Mouse (Mus musculus) G1E (cell line): ENCODE data around the gene Gpr107.

ENCODE experiments used
- CTCF ChIP-seq: IDR thresholded peaks from 2 replicates; pipeline ENCODE4 v1.5.1; 2012; ENCODE audit warnings: low read depth, low read length, inconsistent platforms, mixed read lengths
- GATA1 ChIP-seq: IDR thresholded peaks from 2 replicates; pipeline ENCODE4 v1.6.1; 2012; ENCODE audit warnings: borderline replicate concordance, low read length, inconsistent platforms, mixed read lengths
- POLR2AphosphoS5 ChIP-seq: IDR thresholded peaks from 2 replicates; pipeline ENCODE4 v1.6.1; 2012; ENCODE audit warnings: low read depth, low read length, inconsistent platforms; ENCODE audit not compliant: insufficient replicate concordance
- TAL1 ChIP-seq: conservative IDR thresholded peaks from 2 replicates; pipeline ENCODE4 v1.6.1; 2012; ENCODE audit warnings: low read depth, low read length, inconsistent platforms, mixed read lengths

GRCm38 (mm10) chr2:31220844-31221243, 68.7 kb downstream of the Gpr107 start:
- no peak for TF ChIP-seq CTCF
- no peak for TF ChIP-seq POLR2AphosphoS5
- TF ChIP-seq TAL1: no peak
- TF ChIP-seq GATA1: no peak
